Mouse (Mus musculus) liver, adult 2 months (tissue): ENCODE measurements around the gene Cep290.

Experiments used
- CTCF ChIP-seq: fragments of 200-500 bp; IDR thresholded peaks from 2 replicates; pipeline ENCODE4 v1.5.1; 2011; ENCODE audit warnings: low read depth, low read length, control low read depth
- POLR2A ChIP-seq: fragments of 200-500 bp; IDR thresholded peaks from 2 replicates; pipeline ENCODE4 v1.6.1; 2011; ENCODE audit warnings: low read length, control low read depth; ENCODE audit not compliant: insufficient read depth; ENCODE audit errors: extremely low read depth

DNA sequence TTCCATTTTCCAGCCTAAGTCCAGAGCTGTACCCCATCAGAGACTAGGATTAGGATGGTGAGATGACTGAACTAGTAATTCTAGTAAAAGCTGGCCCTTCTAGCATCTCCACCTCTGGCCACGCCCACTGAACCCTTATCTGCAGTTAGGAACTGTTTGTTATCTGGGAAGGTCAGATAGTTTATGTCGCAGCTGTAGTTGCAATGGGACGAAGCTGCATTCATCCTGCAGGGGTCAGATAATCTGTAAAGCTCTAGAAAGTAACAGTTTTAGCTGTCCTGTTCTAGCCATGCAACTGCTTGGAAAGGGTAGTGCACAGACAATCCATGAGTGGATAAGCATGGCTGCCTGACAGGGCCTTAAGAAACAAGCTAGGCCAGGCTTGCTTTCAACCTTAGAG lies 11.0 kb downstream of the Cep290 start:
- no peak for TF ChIP-seq CTCF
- TF ChIP-seq POLR2A = no peak
